Mouse (Mus musculus) cerebellum, adult 2 months (tissue): ENCODE measurements around the gene Slc16a3.

Experiments
- CTCF ChIP-seq: fragments of 200-500 bp; IDR thresholded peaks from 2 replicates; pipeline ENCODE4 v1.5.1; 2011; ENCODE audit warnings: low read depth, mild to moderate bottlenecking, control low read depth, low read length, moderate library complexity, borderline replicate concordance; ENCODE audit not compliant: insufficient read depth
- POLR2A ChIP-seq: fragments of 200-500 bp; IDR thresholded peaks from 2 replicates; pipeline ENCODE4 v1.6.1; 2011; ENCODE audit warnings: low read length, control low read depth, borderline replicate concordance; ENCODE audit not compliant: insufficient read depth

GRCm38 (mm10) chr11:120989523-120989922 is 41.2 kb downstream of the Slc16a3 start:
- TF ChIP-seq CTCF (no peak), POLR2A (no peak)
